Mouse (Mus musculus) heart, postnatal 0 days (tissue): ENCODE data around the gene Pcdh18. TPM values are rescaled to one million over a fixed set of nuclear protein-coding genes. Genes with fewer than 3 reads are reported as not detected.

Experiments used
- ATAC-seq: fragments of 200-750 bp; cut with Nextera tagmentation; 2 replicates; pipeline ENCODE4 v1.8.0; 2017; ENCODE audit warnings: low read depth, moderate number of reproducible peaks, moderate library complexity; ENCODE audit not compliant: insufficient read depth
- DNase-seq: peaks from one replicate; pipeline ENCODE4 v3.0.0-alpha.2; 2016; ENCODE audit warnings: low spot score
- H3K27ac ChIP-seq: fragments of 300-500 bp; sonication (generic); 2 replicates; pipeline ENCODE4 v1.5.1; 2014; ENCODE audit warnings: low read depth, mild to moderate bottlenecking
- H3K27me3 ChIP-seq: fragments of 300-500 bp; sonication (generic); 2 replicates; pipeline ENCODE4 v1.6.1; 2014; ENCODE audit warnings: low read length, mixed read lengths; ENCODE audit not compliant: control insufficient read depth, insufficient read depth
- H3K36me3 ChIP-seq: fragments of 300-500 bp; sonication (generic); replicated peaks from 2 replicates; pipeline ENCODE4 v1.6.1; 2014; ENCODE audit warnings: low read length, mixed read lengths; ENCODE audit not compliant: control insufficient read depth, insufficient read depth
- H3K4me1 ChIP-seq: fragments of 300-500 bp; sonication (generic); 2 replicates; pipeline ENCODE4 v1.6.1; 2014; ENCODE audit warnings: antibody characterized with exemption; ENCODE audit not compliant: control insufficient read depth, insufficient read depth
- H3K4me2 ChIP-seq: fragments of 300-500 bp; sonication (generic); 2 replicates; pipeline ENCODE4 v1.6.1; 2014; ENCODE audit warnings: low read depth, mild to moderate bottlenecking, low read length, moderate library complexity
- H3K4me3 ChIP-seq: fragments of 300-500 bp; sonication (generic); 2 replicates; pipeline ENCODE4 v1.5.1; 2014; ENCODE audit warnings: low read depth, low read length
- H3K9ac ChIP-seq: fragments of 300-500 bp; sonication (generic); replicated peaks from 2 replicates; pipeline ENCODE4 v1.6.1; 2014; ENCODE audit warnings: low read depth, low read length, mixed read lengths
- H3K9me3 ChIP-seq: fragments of 300-500 bp; sonication (generic); replicated peaks from 2 replicates; pipeline ENCODE4 v1.6.1; 2016; ENCODE audit warnings: low read length; ENCODE audit not compliant: control insufficient read depth
- CTCF ChIP-seq: IDR thresholded peaks from 2 replicates; pipeline ENCODE4 v1.5.1; 2016; ENCODE audit warnings: antibody characterized with exemption, control low read depth, low read depth
- EP300 ChIP-seq: IDR thresholded peaks from 2 replicates; pipeline ENCODE4 v1.6.1; 2016; ENCODE audit warnings: antibody characterized with exemption, low read depth
- WGBS: fragments of 180-500 bp; shearing (Covaris S2); extraction: QIAGEN DNeasy Blood & Tissue Kit; methylation state at CpG from one replicate; pipeline ENCODE4 v1.1.7; 2014; 5-methylcytosine and 5-hydroxymethylcytosine counted together
- polyA plus RNA-seq: library from polyadenylated mRNA; unstranded; fragments of >200 nt; fragmentation: Nextera tagmentation; extraction: Ambion mirVana; gene quantifications from 2 replicates; pipeline ENCODE4 v1.2.1, GENCODE M21; 2015
- total RNA-seq: library from RNA; depleted of rRNA; stranded (reverse); fragments of >200 nt; gene quantifications from 2 replicates; pipeline ENCODE4 v1.2.3, GENCODE M21; 2014; ENCODE audit warnings: low replicate concordance

Gene Pcdh18
- total and polyA plus RNA-seq, 2 experiments from 2014 or later = 6.7 to 18.9 TPM

- H3K27me3 ChIP-seq = no peaks in the 10 kb centered on the region
- WGBS = 79% methylated on average over 4 of the region's 4 CpGs
- peaks cover 17% of the 10 kb centered on the region for H3K36me3 ChIP-seq
These were observed 4.4 kb downstream of the Pcdh18 start for GRCm38 (mm10) chr3:49752766-49753165.

GRCm38 (mm10) chr3:49749491-49750284 lies 7.4 kb downstream of the Pcdh18 start:
- no peak overlapping the region for H3K4me3 ChIP-seq

More at GRCm38 (mm10) chr3:49752766-49753165, 4.4 kb downstream of the Pcdh18 start:
- Histone ChIP-seq H3K4me1 (no peaks in the 10 kb centered on the region), H3K27ac (no peak overlapping the region), H3K9me3 (no peaks in the 10 kb centered on the region), H3K4me3 (peak overlapping the region; percentile 20; the same call in 1 of the 2 replicates), H3K9ac (no peak overlapping the region), H3K4me2 (peak overlapping the region; percentile 82)
- ATAC-seq (no peak), DNase-seq (no peak)
- TF ChIP-seq CTCF = no peak

GRCm38 (mm10) chr3:49748054-49748453 lies 9.1 kb downstream of the Pcdh18 start:
- Histone ChIP-seq H3K9me3 (no peaks in the 10 kb centered on the region), H3K4me2 (no peak overlapping the region), H3K27me3 (no peaks in the 10 kb centered on the region), H3K9ac (no peak overlapping the region), H3K4me3 (no peak overlapping the region), H3K27ac (no peak overlapping the region), H3K36me3 (peaks cover 37% of the 10 kb centered on the region), H3K4me1 (no peaks in the 10 kb centered on the region)
- WGBS = 77% methylated on average over 1 of the region's 1 CpGs
- ATAC-seq (no peak), DNase-seq (no peak)
- TF ChIP-seq EP300 (no peak), CTCF (no peak)

More at GRCm38 (mm10) chr3:49749491-49750284, 7.4 kb downstream of the Pcdh18 start:
- H3K36me3 ChIP-seq = peaks cover 33% of the 10 kb centered on the region
- H3K9me3 ChIP-seq = no peaks in the 10 kb centered on the region
- DNase-seq = no peak
- TF ChIP-seq EP300 (no peak), CTCF (no peak)
- 66% methylated on average over 8 of the region's 8 CpGs for WGBS
- H3K4me2 ChIP-seq = no peak overlapping the region
- no peaks in the 10 kb centered on the region for H3K27me3 ChIP-seq
- no peak for ATAC-seq
- H3K9ac ChIP-seq = no peak overlapping the region
- H3K27ac ChIP-seq = no peak overlapping the region
- no peaks in the 10 kb centered on the region for H3K4me1 ChIP-seq

GRCm38 (mm10) chr3:49739061-49739460 lies 18.1 kb downstream of the Pcdh18 start:
- ATAC-seq (no peak), DNase-seq (no peak)
- TF ChIP-seq CTCF = no peak
- Histone ChIP-seq H3K27me3 (no peaks in the 10 kb centered on the region), H3K4me3 (no peak overlapping the region), H3K9me3 (no peaks in the 10 kb centered on the region), H3K4me1 (no peaks in the 10 kb centered on the region), H3K4me2 (no peak overlapping the region), H3K27ac (no peak overlapping the region), H3K9ac (no peak overlapping the region), H3K36me3 (no peaks in the 10 kb centered on the region)
- WGBS = 26% methylated on average over 2 of the region's 2 CpGs

DNA sequence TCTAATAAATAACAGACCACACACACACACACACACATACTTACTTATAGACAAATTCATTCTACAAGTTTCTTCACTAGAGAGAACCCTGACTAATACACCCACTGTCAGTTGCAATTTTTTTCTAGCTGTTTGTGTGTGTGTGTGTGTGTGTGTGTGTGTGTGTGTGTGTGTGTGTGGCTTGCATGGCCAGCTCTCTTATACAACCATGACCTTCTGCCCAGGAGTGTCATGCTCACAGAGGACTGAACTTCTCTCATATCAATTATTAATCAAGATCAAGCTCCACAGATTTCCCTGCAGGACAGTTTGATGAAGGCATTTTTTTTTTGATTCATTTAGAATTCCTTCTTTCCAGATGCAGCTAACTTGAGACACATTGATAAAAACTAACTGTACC lies 18.6 kb downstream of the Pcdh18 start:
- no peak overlapping the region for H3K27ac ChIP-seq
- H3K4me2 ChIP-seq = no peak overlapping the region
- H3K4me3 ChIP-seq = no peak overlapping the region
- no peaks in the 10 kb centered on the region for H3K27me3 ChIP-seq
- H3K4me1 ChIP-seq = no peaks in the 10 kb centered on the region
- TF ChIP-seq EP300 (no peak), CTCF (no peak)
- no peak overlapping the region for H3K9ac ChIP-seq
- DNase-seq (no peak), ATAC-seq (no peak)
- no peaks in the 10 kb centered on the region for H3K36me3 ChIP-seq
- H3K9me3 ChIP-seq = no peaks in the 10 kb centered on the region

DNA sequence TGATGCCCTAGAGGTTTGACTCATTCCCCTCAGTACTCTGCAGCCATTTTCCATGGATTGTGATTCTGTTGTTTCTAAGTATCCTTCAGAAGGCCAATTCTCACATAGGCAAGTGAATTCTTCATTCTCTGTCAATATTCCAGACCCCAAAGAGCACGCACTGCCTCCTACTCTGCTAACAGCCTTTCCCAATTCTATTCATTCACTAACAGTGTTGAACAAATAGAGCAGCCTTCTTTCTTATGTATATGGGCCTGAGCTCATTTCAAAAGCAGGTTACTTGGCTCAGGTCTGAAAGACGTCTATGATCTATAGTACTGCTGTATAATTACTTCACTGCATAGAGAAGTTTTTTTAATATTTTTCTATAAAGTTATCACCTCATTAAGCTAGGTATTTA lies 50.6 kb downstream of the Pcdh18 start:
- no peaks in the 10 kb centered on the region for H3K36me3 ChIP-seq
- H3K4me3 ChIP-seq = no peak overlapping the region
- H3K4me2 ChIP-seq = no peak overlapping the region
- DNase-seq = no peak
- H3K27me3 ChIP-seq = no peaks in the 10 kb centered on the region
- no peak for ATAC-seq
- H3K27ac ChIP-seq = no peak overlapping the region
- H3K9me3 ChIP-seq = no peaks in the 10 kb centered on the region
- H3K9ac ChIP-seq = no peak overlapping the region
- H3K4me1 ChIP-seq = no peaks in the 10 kb centered on the region
- TF ChIP-seq EP300 (no peak), CTCF (no peak)
- WGBS = 73% methylated on average over 2 of the region's 2 CpGs
